Mouse (Mus musculus) embryonic facial prominence, embryonic 11.5 days (tissue): ENCODE data around the gene Ghdc. TPM values are rescaled to one million over a fixed set of nuclear protein-coding genes. Genes with fewer than 3 reads are reported as not detected.

Experiments used
- ATAC-seq: fragments of 200-750 bp; cut with Nextera tagmentation; replicated peaks from 2 replicates; pipeline ENCODE4 v1.8.0; 2017; ENCODE audit warnings: low read depth; ENCODE audit not compliant: insufficient number of reproducible peaks, low FRiP score, low TSS enrichment
- DNase-seq: peaks from one replicate; pipeline ENCODE4 v3.0.0-alpha.2; 2015; ENCODE audit warnings: low spot score
- H3K27ac ChIP-seq: fragments of 300-500 bp; sonication (generic); replicated peaks from 2 replicates; pipeline ENCODE4 v1.5.1; 2014; ENCODE audit warnings: mild to moderate bottlenecking, low read depth, low read length, control low read depth
- H3K27me3 ChIP-seq: fragments of 300-500 bp; sonication (generic); 2 replicates; pipeline ENCODE4 v1.6.1; 2014; ENCODE audit warnings: mild to moderate bottlenecking, low read length, moderate library complexity, mixed read lengths; ENCODE audit not compliant: control insufficient read depth, insufficient read depth
- H3K36me3 ChIP-seq: fragments of 300-500 bp; sonication (generic); replicated peaks from 2 replicates; pipeline ENCODE4 v1.6.1; 2014; ENCODE audit warnings: low read depth, mild to moderate bottlenecking, low read length, moderate library complexity, mixed read lengths; ENCODE audit not compliant: control insufficient read depth, insufficient read depth
- H3K4me1 ChIP-seq: fragments of 300-500 bp; sonication (generic); 2 replicates; pipeline ENCODE4 v1.6.1; 2014; ENCODE audit warnings: low read length, mixed read lengths; ENCODE audit not compliant: control insufficient read depth, insufficient read depth
- H3K4me2 ChIP-seq: fragments of 300-500 bp; sonication (generic); 2 replicates; pipeline ENCODE4 v1.6.1; 2014; ENCODE audit warnings: low read depth, mild to moderate bottlenecking, control low read depth, low read length, moderate library complexity
- H3K4me3 ChIP-seq: fragments of 300-500 bp; sonication (generic); 2 replicates; pipeline ENCODE4 v1.5.1; 2014; ENCODE audit warnings: low read depth, low read length, control low read depth
- H3K9ac ChIP-seq: fragments of 300-500 bp; sonication (generic); replicated peaks from 2 replicates; pipeline ENCODE4 v1.6.1; 2014; ENCODE audit warnings: mild to moderate bottlenecking, control low read depth, low read length
- H3K9me3 ChIP-seq: fragments of 300-500 bp; sonication (generic); replicated peaks from 2 replicates; pipeline ENCODE4 v1.6.1; 2016; ENCODE audit warnings: mild to moderate bottlenecking, low read length, inconsistent platforms, mixed read lengths; ENCODE audit not compliant: control insufficient read depth
- WGBS: fragments of 180-500 bp; shearing (Covaris S2); extraction: QIAGEN DNeasy Blood & Tissue Kit; methylation state at CpG from one replicate; pipeline ENCODE4 v1.1.7; 2014; 5-methylcytosine and 5-hydroxymethylcytosine counted together
- polyA plus RNA-seq: library from polyadenylated mRNA; unstranded; fragments of >200 nt; fragmentation: Nextera tagmentation; extraction: Ambion mirVana; gene quantifications from 2 replicates; pipeline ENCODE4 v1.2.1, GENCODE M21; 2014

The Ghdc gene
- polyA plus RNA-seq, 1 experiment from 2014 or later: 1.5 TPM

DNA sequence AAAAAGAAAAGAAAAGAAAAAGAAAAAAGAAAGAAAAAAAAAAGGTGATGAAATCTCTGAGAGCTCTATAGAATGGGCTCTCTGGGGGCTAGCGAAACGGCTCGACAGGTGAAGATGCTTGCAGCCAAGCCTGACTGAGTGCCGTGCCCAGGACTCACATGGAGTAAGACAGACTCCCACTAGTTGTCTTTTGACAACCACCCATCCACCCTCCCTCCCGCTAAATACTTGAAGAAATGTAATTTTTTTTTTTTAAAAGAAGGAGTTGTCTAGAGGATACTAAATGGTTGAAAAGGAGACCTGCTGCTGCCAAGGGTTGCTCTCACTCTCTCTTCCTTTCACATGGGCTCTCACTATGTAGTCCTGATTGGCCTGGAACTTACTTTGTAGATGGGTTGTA, 32.0 kb downstream of the Ghdc start:
- ATAC-seq (no peak), DNase-seq (no peak)
- WGBS: 14% methylated on average over 5 of the region's 5 CpGs
- no peaks in the 10 kb centered on the region for H3K27me3 ChIP-seq
- H3K9me3 ChIP-seq: no peaks in the 10 kb centered on the region
- peak overlapping the region; percentile 49; the same call in 1 of the 2 replicates for H3K4me2 ChIP-seq
- H3K9ac ChIP-seq: no peak overlapping the region
- H3K36me3 ChIP-seq: no peaks in the 10 kb centered on the region
- H3K27ac ChIP-seq: no peak overlapping the region
- H3K4me1 ChIP-seq: no peaks in the 10 kb centered on the region
- peak overlapping the region; percentile 89; the same call in 1 of the 2 replicates for H3K4me3 ChIP-seq

DNA sequence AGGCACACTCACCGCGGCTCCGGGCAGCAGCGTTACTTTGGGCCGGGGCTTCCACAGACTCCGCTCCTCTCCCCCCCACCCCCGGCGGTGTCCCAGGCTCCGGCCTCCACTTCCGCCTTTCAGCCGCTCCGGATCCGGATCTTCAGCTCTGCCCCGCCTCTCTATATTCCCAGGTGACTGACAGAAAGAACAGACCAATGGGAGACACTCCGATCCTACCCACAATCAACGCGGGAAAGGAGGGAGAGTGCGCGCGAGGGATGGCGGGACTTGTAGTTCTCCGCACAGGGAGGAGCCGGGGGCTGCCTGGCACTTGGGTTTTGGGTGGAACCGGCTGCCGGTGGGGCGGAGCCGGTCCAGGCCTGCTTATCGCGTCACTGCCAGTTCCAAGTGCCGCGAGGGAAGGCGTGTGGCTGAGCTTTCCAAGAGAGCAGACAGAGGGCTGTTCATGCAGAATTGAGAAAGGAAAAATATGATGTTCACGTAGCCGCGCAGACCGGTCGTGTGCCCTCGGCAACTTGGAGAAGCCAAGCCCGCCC, 32.6 kb downstream of the Ghdc start, which contains the start of gene Rab5c:
Gene Rab5c, minus strand, starts transcription at position 150 of the 539 bp plus-strand sequence.
- Histone ChIP-seq H3K27me3 (no peaks in the 10 kb centered on the region), H3K4me2 (peak within 1 kb of the TSS; percentile 76), H3K27ac (no peak within 1 kb of the TSS), H3K36me3 (no peaks in the 10 kb centered on the region), H3K9me3 (no peaks in the 10 kb centered on the region), H3K4me3 (peak within 1 kb of the TSS; percentile 89), H3K9ac (peak within 1 kb of the TSS; percentile 84), H3K4me1 (no peaks in the 10 kb centered on the region)
- ATAC-seq (peak; percentile 99), DNase-seq (peak; percentile 99)
- 0% methylated on average over 35 of the region's 39 CpGs for WGBS

DNA sequence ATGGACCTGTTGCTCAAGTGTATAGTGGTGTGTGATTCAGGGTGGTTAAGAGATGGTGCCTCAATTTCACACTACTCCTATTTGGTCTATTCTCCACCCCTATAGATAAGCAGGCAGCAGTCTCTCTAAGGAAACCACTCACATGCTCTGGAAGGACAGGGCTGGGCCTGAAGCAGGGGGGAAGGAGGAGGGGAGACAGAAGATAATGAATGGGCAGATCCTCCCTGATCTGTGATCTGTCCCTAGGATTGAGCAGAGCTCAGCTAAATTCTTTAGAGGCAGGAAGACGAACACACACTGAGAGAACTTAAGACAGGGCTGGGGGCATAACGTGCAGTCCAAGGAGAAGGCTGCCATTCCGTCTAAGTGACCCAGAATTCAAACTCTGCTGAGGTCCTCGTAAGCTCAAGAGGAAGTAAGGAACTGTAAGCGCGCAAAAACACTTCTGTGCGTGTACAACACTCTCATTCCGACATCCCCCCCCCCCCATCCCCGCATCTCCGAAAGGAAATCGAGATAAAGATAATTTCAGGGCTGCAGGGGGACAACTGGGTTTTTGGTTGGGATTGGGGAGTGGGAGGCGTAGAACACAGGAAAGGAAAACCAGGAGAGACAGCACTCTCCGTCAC, 33.5 kb downstream of the Ghdc start:
- Histone ChIP-seq H3K4me1 (no peaks in the 10 kb centered on the region), H3K4me3 (peak overlapping the region; percentile 89), H3K27ac (no peak overlapping the region), H3K4me2 (peak overlapping the region; percentile 76), H3K9me3 (no peaks in the 10 kb centered on the region), H3K9ac (peak overlapping the region; percentile 84), H3K27me3 (no peaks in the 10 kb centered on the region), H3K36me3 (no peaks in the 10 kb centered on the region)
- DNase-seq (no peak), ATAC-seq (no peak)
- 3% methylated on average over 13 of the region's 13 CpGs for WGBS

DNA sequence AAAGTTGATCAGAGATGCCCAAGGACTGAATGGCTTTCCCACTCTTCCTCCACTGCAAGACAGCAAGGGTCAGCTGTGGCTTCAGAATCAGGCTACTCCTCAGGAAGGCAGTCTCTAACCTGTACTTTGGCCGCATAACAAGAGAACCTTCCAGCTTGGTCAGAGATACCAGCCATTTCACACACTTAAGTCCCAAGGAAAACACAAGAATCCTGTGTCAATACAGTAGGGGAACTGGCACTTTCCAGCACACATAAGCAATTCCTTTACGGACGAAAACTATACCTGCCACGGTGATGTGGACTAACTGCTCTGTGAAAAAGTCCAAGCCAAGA, 34.0 kb downstream of the Ghdc start:
- Histone ChIP-seq H3K9me3 (no peaks in the 10 kb centered on the region), H3K27ac (no peak overlapping the region), H3K4me1 (no peaks in the 10 kb centered on the region), H3K9ac (no peak overlapping the region; the same call in 1 of the 2 replicates), H3K4me2 (peak overlapping the region; percentile 76; the same call in 1 of the 2 replicates), H3K4me3 (peak overlapping the region; percentile 89), H3K36me3 (no peaks in the 10 kb centered on the region), H3K27me3 (no peaks in the 10 kb centered on the region)
- no peak for ATAC-seq
- no peak for DNase-seq
- 85% methylated on average over 4 of the region's 4 CpGs for WGBS

DNA sequence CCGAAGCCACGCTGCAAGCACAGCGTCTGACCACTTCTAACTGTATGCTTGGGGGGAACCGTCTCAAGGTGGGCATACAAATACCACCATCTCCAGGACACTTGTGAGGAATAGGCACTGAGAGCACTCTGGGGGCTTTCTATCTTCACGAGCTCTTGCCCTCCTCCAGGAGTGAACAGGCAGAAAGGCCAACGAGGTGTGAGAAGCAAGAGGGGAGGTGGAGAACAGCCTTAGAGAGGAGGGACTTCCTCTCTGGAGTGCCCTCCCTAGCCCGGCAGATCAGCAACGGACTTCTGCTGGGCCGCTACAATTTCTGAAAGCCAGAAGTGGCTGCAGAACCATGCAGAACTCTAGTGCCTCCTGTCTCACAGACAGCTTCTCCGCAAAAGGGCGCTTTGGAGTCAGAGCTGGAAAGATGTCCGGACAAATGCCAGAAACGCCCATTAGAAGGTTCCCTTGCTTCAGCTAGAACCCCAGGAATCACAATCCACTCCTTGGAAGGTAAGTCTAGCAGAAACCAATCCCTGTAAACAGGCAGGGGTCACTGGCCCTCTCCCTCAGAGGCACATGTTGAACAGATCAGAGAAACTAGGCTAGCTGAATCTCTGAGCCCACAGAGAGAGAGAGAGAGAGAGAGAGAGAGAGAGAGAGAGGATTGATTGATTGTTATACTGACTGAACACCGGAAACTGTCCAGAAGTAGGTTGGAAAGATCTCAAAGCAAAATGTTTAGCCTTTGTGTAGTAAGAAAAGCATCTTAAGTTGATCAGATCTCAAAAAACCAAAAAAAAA, 34.6 kb downstream of the Ghdc start:
- H3K9ac ChIP-seq: no peak overlapping the region
- no peak overlapping the region for H3K27ac ChIP-seq
- H3K4me3 ChIP-seq: no peak overlapping the region
- WGBS: 74% methylated on average over 14 of the region's 14 CpGs
- H3K4me1 ChIP-seq: no peaks in the 10 kb centered on the region
- no peak for ATAC-seq
- no peaks in the 10 kb centered on the region for H3K27me3 ChIP-seq
- no peaks in the 10 kb centered on the region for H3K36me3 ChIP-seq
- no peaks in the 10 kb centered on the region for H3K9me3 ChIP-seq
- H3K4me2 ChIP-seq: no peak overlapping the region
- DNase-seq: no peak

DNA sequence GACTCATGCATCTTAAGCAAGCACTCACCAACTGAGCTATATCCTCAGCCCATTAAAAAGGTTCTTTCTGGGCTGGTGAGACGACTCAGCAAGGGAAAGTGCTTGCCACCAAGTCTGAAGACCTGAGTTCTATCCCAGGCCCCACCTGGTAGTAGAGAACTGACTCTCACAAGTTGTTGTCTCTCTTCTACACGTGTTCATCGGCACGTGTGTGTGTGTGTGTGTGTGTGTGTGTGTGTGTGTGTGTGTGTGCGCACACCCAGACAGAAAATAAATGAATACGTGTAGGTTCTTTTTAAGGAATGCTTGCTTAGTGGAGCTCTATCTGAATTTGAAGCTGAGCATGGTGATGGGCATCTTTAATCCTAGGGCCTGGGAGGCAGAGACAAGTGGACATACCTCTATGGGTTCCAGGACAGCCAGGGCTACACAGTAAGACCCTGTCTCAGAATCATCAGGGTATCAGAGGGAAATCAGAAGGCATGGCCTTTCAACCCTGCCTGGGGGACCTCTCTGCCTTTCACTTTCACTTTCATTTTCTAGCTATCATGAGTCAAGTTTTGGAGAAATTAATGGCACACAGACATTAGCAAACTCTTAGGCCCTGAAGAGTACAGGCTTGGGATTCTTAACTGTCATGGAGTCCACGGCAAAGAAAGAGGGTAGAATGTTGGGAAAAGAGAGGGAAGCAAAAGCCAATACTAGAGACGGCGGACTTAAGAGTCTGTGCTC, 35.5 kb downstream of the Ghdc start:
- no peaks in the 10 kb centered on the region for H3K9me3 ChIP-seq
- 88% methylated on average over 9 of the region's 9 CpGs for WGBS
- ATAC-seq: no peak
- no peak for DNase-seq
- no peaks in the 10 kb centered on the region for H3K27me3 ChIP-seq
- H3K4me3 ChIP-seq: no peak overlapping the region
- H3K4me1 ChIP-seq: no peaks in the 10 kb centered on the region
- H3K27ac ChIP-seq: no peak overlapping the region
- no peaks in the 10 kb centered on the region for H3K36me3 ChIP-seq
- no peak overlapping the region for H3K4me2 ChIP-seq
- no peak overlapping the region for H3K9ac ChIP-seq

DNA sequence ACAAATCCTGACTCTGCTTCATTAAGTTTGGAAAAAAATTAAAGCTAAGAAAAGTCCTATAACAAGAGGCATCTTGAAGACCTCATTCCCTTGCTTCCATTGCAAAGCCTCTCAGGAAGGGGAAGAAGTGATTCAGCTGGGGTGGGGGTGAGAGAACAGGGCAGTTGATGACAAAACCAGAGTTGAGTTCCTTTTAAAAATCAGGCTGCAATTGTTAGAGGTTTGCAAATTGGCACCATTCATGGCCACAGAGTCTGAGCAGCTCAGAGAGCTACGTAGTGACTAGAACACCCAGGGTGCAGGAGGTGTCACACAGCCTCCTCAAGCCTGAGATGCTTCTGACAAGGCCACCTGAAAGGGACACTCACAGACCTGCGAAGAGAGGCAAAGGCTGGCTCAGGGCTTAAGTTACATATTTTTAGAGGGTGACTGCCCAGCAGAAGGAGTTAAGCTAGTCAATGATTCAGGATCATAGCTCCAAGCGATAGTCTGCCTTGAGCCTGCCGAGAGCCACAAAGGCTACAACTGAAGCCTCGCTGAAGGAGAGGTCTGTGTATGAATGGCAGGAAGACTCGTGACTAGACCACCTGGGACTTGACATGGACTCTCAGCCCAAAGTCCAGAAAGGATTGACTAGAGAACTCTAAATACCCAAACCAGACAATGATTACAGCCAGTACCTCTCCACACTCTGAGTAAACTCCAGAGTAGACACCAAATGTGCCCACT, 40.1 kb downstream of the Ghdc start:
- H3K4me3 ChIP-seq: no peak overlapping the region
- WGBS: 88% methylated on average over 6 of the region's 6 CpGs
- no peaks in the 10 kb centered on the region for H3K9me3 ChIP-seq
- H3K4me2 ChIP-seq: no peak overlapping the region
- no peaks in the 10 kb centered on the region for H3K4me1 ChIP-seq
- H3K9ac ChIP-seq: no peak overlapping the region
- no peaks in the 10 kb centered on the region for H3K36me3 ChIP-seq
- no peak for ATAC-seq
- no peaks in the 10 kb centered on the region for H3K27me3 ChIP-seq
- H3K27ac ChIP-seq: no peak overlapping the region
- DNase-seq: no peak
